Mouse (Mus musculus) heart, adult 9 months (tissue): Measurements from ENCODE around the gene Psg22.
"Not testable (repeated sequence)": the region's sequence is repeated elsewhere in the genome, so short reads cannot be mapped to it uniquely, and the experiment has no call there.

Experiments
- DNase-seq, 2 experiments: peaks; one replicate each; pipeline ENCODE4 v3.0.0; 2022; ENCODE audit warnings: low spot score in 2 of 2

Gene Psg22

GRCm38 (mm10) chr7:18717790-18718189 is at the start of gene Psg22:
TSS of gene Psg22 (plus strand) at chr7:18718090.
- no peak for DNase-seq

- no peak for DNase-seq
Measured at GRCm38 (mm10) chr7:18679772-18680171, 38.1 kb upstream of the Psg22 start.

- no peak for DNase-seq
Measured at GRCm38 (mm10) chr7:18685586-18685985, 32.3 kb upstream of the Psg22 start.

GRCm38 (mm10) chr7:18686085-18686484 is 31.8 kb upstream of the Psg22 start, which contains the start of gene Psg20:
TSS of gene Psg20 (minus strand) at chr7:18686185.
- DNase-seq = no peak

GRCm38 (mm10) chr7:18710331-18710730 is 7.6 kb upstream of the Psg22 start:
- not testable (repeated sequence) for DNase-seq

- DNase-seq = no peak
Measured at GRCm38 (mm10) chr7:18710846-18711245, 7.0 kb upstream of the Psg22 start.

GRCm38 (mm10) chr7:18715546-18715945 is 2.3 kb upstream of the Psg22 start:
- DNase-seq = peak in 1 of 2 experiments; percentile 15

GRCm38 (mm10) chr7:18724001-18724400 is 6.1 kb downstream of the Psg22 start:
- DNase-seq = no peak

- DNase-seq = peak in 1 of 2 experiments; percentile 24
Measured at GRCm38 (mm10) chr7:18725931-18726330, 8.0 kb downstream of the Psg22 start.

- no peak for DNase-seq
Measured at GRCm38 (mm10) chr7:18728391-18728790, 10.5 kb downstream of the Psg22 start.

GRCm38 (mm10) chr7:18733111-18733510 is 15.2 kb downstream of the Psg22 start:
- no peak for DNase-seq

GRCm38 (mm10) chr7:18734451-18734850 is 16.6 kb downstream of the Psg22 start:
- no peak for DNase-seq

GRCm38 (mm10) chr7:18746189-18746860 is 28.4 kb downstream of the Psg22 start:
- no peak for DNase-seq

- DNase-seq = not testable (repeated sequence)
Measured at GRCm38 (mm10) chr7:18747420-18747819, 29.5 kb downstream of the Psg22 start.

- no peak for DNase-seq
Measured at GRCm38 (mm10) chr7:18748994-18749895, 31.4 kb downstream of the Psg22 start.

GRCm38 (mm10) chr7:18749896-18750477 is 32.1 kb downstream of the Psg22 start:
- peak; percentile 24 to 46 for DNase-seq

GRCm38 (mm10) chr7:18760152-18760551 is 42.3 kb downstream of the Psg22 start:
- not testable (repeated sequence) for DNase-seq

GRCm38 (mm10) chr7:18762885-18763284 is 45.0 kb downstream of the Psg22 start:
- not testable (repeated sequence) for DNase-seq
